Mouse (Mus musculus): ENCODE measurements around the gene Pptc7.

DNA sequence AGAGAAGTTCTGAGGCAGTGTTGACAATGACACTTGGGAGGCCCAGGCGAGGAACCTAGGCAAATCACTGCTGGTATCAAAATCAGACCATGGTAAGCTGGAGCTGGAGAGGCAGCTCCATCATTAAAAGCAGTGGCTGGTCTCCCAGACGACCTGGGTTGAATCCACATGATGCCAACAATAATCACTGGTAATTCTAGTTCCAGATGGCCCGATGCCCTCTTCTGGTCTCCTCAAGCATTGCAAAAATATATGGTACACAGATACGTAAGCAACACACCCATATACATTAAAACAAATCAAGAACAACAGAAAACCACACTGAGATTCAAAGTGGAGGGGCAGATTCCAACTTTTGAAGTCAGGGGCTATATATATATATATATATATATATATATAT lies 61.6 kb downstream of the Pptc7 start:
- TF ChIP-seq CTCF (IDR thresholded peaks at IDR 0.05) = peak; percentile 29; the same call in 1 of the 2 replicates
- TF ChIP-seq POLR2A (IDR thresholded peaks at IDR 0.05; ENCODE audit: insufficient read depth, low read depth, low read length) = no peak
